Mouse (Mus musculus) adrenal gland, adult 2 months (tissue): ENCODE results near the gene Ocel1. TPM values are rescaled to one million over a fixed set of nuclear protein-coding genes. Genes with fewer than 3 reads are reported as not detected.

Experiments
- DNase-seq: peaks from one replicate; pipeline ENCODE4 v3.0.0; 2021
- polyA plus RNA-seq: library from polyadenylated mRNA; depleted of rRNA; stranded (reverse); fragments of >200 nt; gene quantifications from 2 replicates; pipeline ENCODE4 v1.2.3, GENCODE M21; 2012
- total RNA-seq, 2 experiments: library from RNA; stranded (reverse); gene quantifications; 2 replicates each; pipeline ENCODE4 v1.2.3; 2021

Ocel1 gene
- total and polyA plus RNA-seq, 3 experiments, result 16.5 to 32.1 (median 17.8) TPM

GRCm38 (mm10) chr8:71379512-71380075, 8.5 kb downstream of the Ocel1 start:
- no peak for DNase-seq

- DNase-seq, result peak; percentile 59
Observed at GRCm38 (mm10) chr8:71380178-71381171, 9.4 kb downstream of the Ocel1 start.

- peak; percentile 84 for DNase-seq
Observed at GRCm38 (mm10) chr8:71381421-71381970, 10.4 kb downstream of the Ocel1 start, which contains the start of gene Nr2f6. Gene Nr2f6 (minus strand): TSS chr8:71381960.

- DNase-seq, result peak; percentile 94
Observed at GRCm38 (mm10) chr8:71381971-71382961, 11.2 kb downstream of the Ocel1 start.

GRCm38 (mm10) chr8:71383396-71383795, 12.3 kb downstream of the Ocel1 start:
- peak; percentile 63 for DNase-seq

GRCm38 (mm10) chr8:71383860-71384259, 12.8 kb downstream of the Ocel1 start:
- DNase-seq, result no peak

- DNase-seq, result no peak
Observed at GRCm38 (mm10) chr8:71385212-71385835, 14.2 kb downstream of the Ocel1 start.

- no peak for DNase-seq
Observed at GRCm38 (mm10) chr8:71388267-71388666, 17.2 kb downstream of the Ocel1 start.

- DNase-seq, result peak; percentile 0
Observed at GRCm38 (mm10) chr8:71391696-71392095, 20.6 kb downstream of the Ocel1 start.

GRCm38 (mm10) chr8:71392391-71392790, 21.3 kb downstream of the Ocel1 start:
- peak; percentile 0 for DNase-seq

- peak; percentile 59 for DNase-seq
Observed at GRCm38 (mm10) chr8:71392871-71393270, 21.8 kb downstream of the Ocel1 start.

GRCm38 (mm10) chr8:71394481-71394880, 23.4 kb downstream of the Ocel1 start:
- DNase-seq, result peak; percentile 1

- peak; percentile 4 for DNase-seq
Observed at GRCm38 (mm10) chr8:71395071-71395470, 24.0 kb downstream of the Ocel1 start.

- peak; percentile 58 for DNase-seq
Observed at GRCm38 (mm10) chr8:71395629-71396028, 24.5 kb downstream of the Ocel1 start, which contains the start of gene Ushbp1. Gene Ushbp1 (minus strand): TSS chr8:71395802.

- DNase-seq, result peak; percentile 97
Observed at GRCm38 (mm10) chr8:71396639-71397305, 25.7 kb downstream of the Ocel1 start, which contains the start of gene Babam1. Gene Babam1 (plus strand): TSS chr8:71396861.

- DNase-seq, result no peak
Observed at GRCm38 (mm10) chr8:71397701-71398100, 26.6 kb downstream of the Ocel1 start.

- DNase-seq, result no peak
Observed at GRCm38 (mm10) chr8:71400826-71401225, 29.7 kb downstream of the Ocel1 start.

- no peak for DNase-seq
Observed at GRCm38 (mm10) chr8:71401454-71401853, 30.4 kb downstream of the Ocel1 start.

- DNase-seq, result no peak
Observed at GRCm38 (mm10) chr8:71402446-71402964, 31.4 kb downstream of the Ocel1 start.
